Mouse (Mus musculus) liver, embryonic 14.5 days (tissue): ENCODE results near the gene Pear1. TPM values are rescaled to one million over a fixed set of nuclear protein-coding genes. Genes with fewer than 3 reads are reported as not detected.
A peak's percentile ranks its signal among the peaks of the same experiment; 100 is the strongest.
"Not testable (repeated sequence)": the region's sequence is repeated elsewhere in the genome, so short reads cannot be mapped to it uniquely, and the experiment has no call there.

Experiments
- ATAC-seq: fragments of 200-750 bp; cut with Nextera tagmentation; 2 replicates; pipeline ENCODE4 v1.8.0; 2017; ENCODE audit warnings: moderate number of reproducible peaks, mild to moderate bottlenecking, moderate library complexity; ENCODE audit not compliant: insufficient read depth
- DNase-seq, 3 experiments: peaks; one replicate each; pipeline ENCODE4 v3.0.0-alpha.2; 2012 to 2013; ENCODE audit warnings: low read depth in 3 of 3, low spot score in 3 of 3
- H3K27ac ChIP-seq: fragments of 300-500 bp; sonication (generic); 2 replicates; pipeline ENCODE4 v1.5.1; 2014; ENCODE audit warnings: moderate library complexity, mild to moderate bottlenecking, control low read depth, inconsistent platforms
- H3K27me3 ChIP-seq: fragments of 300-500 bp; sonication (generic); 2 replicates; pipeline ENCODE4 v1.6.1; 2014; ENCODE audit warnings: mild to moderate bottlenecking, low read length, moderate library complexity; ENCODE audit not compliant: control insufficient read depth, insufficient read depth
- H3K36me3 ChIP-seq: fragments of 300-500 bp; sonication (generic); replicated peaks from 2 replicates; pipeline ENCODE4 v1.6.1; 2014; ENCODE audit warnings: low read depth; ENCODE audit not compliant: control insufficient read depth, insufficient read depth
- H3K4me1 ChIP-seq, 2 experiments: fragments of 200-500 bp in 1 of 2; fragments of 300-500 bp in 1 of 2; sonication (generic) in 1 of 2; replicated peaks; 2 replicates each; pipeline ENCODE4 v1.6.1; 2012 to 2014; ENCODE audit warnings: antibody characterized with exemption in 1 of 2, inconsistent platforms in 1 of 2, low read length in 1 of 2; ENCODE audit not compliant: control insufficient read depth in 2 of 2, insufficient read depth in 2 of 2
- H3K4me2 ChIP-seq: fragments of 300-500 bp; sonication (generic); 2 replicates; pipeline ENCODE4 v1.6.1; 2014; ENCODE audit warnings: low read depth, mild to moderate bottlenecking, control low read depth, moderate library complexity
- H3K4me3 ChIP-seq, 2 experiments: fragments of 200-500 bp in 1 of 2; fragments of 300-500 bp in 1 of 2; sonication (generic) in 1 of 2; 2 replicates each; pipeline ENCODE4 v1.5.1; 2012 to 2014; ENCODE audit warnings: low read depth in 2 of 2, low read length in 2 of 2, mild to moderate bottlenecking in 2 of 2, control low read depth in 1 of 2, inconsistent platforms in 1 of 2, moderate library complexity in 1 of 2; ENCODE audit not compliant: insufficient read depth in 1 of 2
- H3K9ac ChIP-seq: fragments of 300-500 bp; sonication (generic); replicated peaks from 2 replicates; pipeline ENCODE4 v1.6.1; 2014; ENCODE audit warnings: mild to moderate bottlenecking, control low read depth, moderate library complexity
- H3K9me3 ChIP-seq: fragments of 300-500 bp; sonication (generic); 2 replicates; pipeline ENCODE4 v1.6.1; 2016; ENCODE audit warnings: low read length, mixed read lengths; ENCODE audit not compliant: control insufficient read depth
- CTCF ChIP-seq: IDR thresholded peaks from 2 replicates; pipeline ENCODE4 v1.5.1; 2016; ENCODE audit warnings: antibody characterized with exemption, low read depth, control low read depth
- EP300 ChIP-seq: IDR thresholded peaks from 2 replicates; pipeline ENCODE4 v1.6.1; 2016; ENCODE audit warnings: antibody characterized with exemption, low read depth
- WGBS: fragments of 180-500 bp; shearing (Covaris S2); extraction: QIAGEN DNeasy Blood & Tissue Kit; methylation state at CpG from one replicate; pipeline ENCODE4 v1.1.7; 2014; ENCODE audit not compliant: insufficient replicate concordance; 5-methylcytosine and 5-hydroxymethylcytosine counted together
- polyA plus RNA-seq, 2 experiments: library from polyadenylated mRNA; depleted of rRNA in 1 of 2; stranded (reverse) in 1 of 2; unstranded in 1 of 2; fragments of >200 nt; fragmentation: Nextera tagmentation in 1 of 2; extraction: Ambion mirVana in 1 of 2; gene quantifications; 2 replicates each; pipeline versions ENCODE4 v1.2.1 to v1.2.3; 2012 to 2014

Pear1 gene
- polyA plus RNA-seq (2012; rRNA removed) (5.4 and 6.9 TPM in 2 replicates), polyA plus RNA-seq (2014; fragmentation: Nextera tagmentation; extraction: Ambion mirVana) (3.8 and 4.5 TPM in 2 replicates)

DNA sequence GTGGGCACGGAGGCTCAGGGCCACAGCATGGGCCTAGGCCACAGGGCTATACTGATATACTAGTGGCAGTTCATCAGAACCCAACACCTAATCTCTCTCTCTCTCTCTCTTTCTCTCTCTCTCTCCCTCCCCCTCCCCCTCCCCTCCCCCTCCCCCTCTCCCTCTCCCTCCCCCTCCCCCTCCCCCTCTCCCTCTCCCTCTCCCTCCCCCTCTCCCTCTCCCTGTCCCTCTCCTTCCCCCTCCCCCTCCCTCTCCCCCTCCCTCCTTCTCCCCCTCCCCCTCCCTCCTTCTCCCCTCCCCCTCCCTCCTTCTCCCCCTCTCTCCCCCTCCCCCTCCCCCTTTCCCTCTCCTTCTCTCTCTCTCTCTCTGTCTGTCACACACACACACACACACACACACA lies at the start of gene Pear1:
TSS of gene Pear1 (minus strand) at position 101 of the 400 bp plus-strand sequence.
- not testable (repeated sequence) for H3K4me1 ChIP-seq, H3K9me3 ChIP-seq, H3K36me3 ChIP-seq, H3K4me3 ChIP-seq, DNase-seq, H3K4me2 ChIP-seq, H3K27ac ChIP-seq, H3K27me3 ChIP-seq, H3K9ac ChIP-seq, ATAC-seq
- 61% methylated on average over 1 of the region's 1 CpGs for WGBS

DNA sequence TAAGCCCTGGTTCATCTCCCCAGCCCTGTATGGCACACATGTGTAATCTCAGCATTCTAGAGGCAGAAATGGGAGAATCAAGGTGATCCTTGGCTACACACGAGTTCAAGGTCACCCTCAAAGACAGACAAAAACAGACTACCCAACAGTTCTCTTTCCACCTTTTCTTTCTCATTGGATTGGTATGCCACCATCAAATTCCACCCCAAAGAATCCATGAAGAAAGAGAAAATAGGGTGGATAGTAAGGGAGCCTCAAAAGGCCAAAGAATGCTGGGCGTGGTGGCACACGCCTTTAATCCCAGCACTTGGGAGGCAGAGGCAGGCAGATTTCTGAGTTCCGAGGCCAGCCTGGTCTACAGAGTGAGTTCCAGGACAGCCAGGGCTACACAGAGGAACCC lies 40.0 kb upstream of the Pear1 start:
- H3K27me3 ChIP-seq, H3K4me1 ChIP-seq, H3K4me2 ChIP-seq, DNase-seq, H3K4me3 ChIP-seq, H3K9ac ChIP-seq, H3K9me3 ChIP-seq, ATAC-seq, H3K27ac ChIP-seq: not testable (repeated sequence)
- peaks cover 60% of the 10 kb centered on the region for H3K36me3 ChIP-seq
- WGBS, result 76% methylated on average over 4 of the region's 4 CpGs

DNA sequence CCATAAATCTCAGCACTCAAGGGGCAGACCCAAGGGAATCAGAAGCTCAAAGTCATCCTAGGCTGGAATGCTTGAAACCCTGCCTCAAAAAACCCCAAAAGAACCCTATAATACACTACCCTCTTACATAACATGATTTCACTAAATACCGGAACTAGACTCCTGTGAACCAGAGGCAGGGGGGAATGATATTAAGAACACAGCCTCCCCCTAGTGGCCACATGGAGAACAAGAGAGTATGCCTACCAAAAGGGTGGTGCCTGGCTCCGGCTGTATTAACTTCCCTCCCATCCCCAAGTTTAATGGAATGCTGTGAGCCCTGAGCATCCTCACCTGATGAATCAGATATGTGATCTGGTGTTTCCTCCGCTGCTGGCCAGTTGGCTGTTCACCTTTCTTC lies 35.7 kb upstream of the Pear1 start:
- TF ChIP-seq CTCF (peak; percentile 86), EP300 (no peak)
- WGBS, result 36% methylated on average over 3 of the region's 3 CpGs
- no peaks in the 10 kb centered on the region for H3K27me3 ChIP-seq
- no peak overlapping the region for H3K27ac ChIP-seq
- H3K9ac ChIP-seq, result no peak overlapping the region
- no peaks in the 10 kb centered on the region for H3K4me1 ChIP-seq
- H3K36me3 ChIP-seq, result peaks cover 43% of the 10 kb centered on the region
- no peak overlapping the region for H3K4me3 ChIP-seq
- H3K9me3 ChIP-seq, result no peaks in the 10 kb centered on the region
- no peak overlapping the region for H3K4me2 ChIP-seq
- ATAC-seq, result peak; percentile 48; the same call in 1 of the 2 replicates
- DNase-seq, result peak in 2 of 3 experiments; percentile 22 to 43

DNA sequence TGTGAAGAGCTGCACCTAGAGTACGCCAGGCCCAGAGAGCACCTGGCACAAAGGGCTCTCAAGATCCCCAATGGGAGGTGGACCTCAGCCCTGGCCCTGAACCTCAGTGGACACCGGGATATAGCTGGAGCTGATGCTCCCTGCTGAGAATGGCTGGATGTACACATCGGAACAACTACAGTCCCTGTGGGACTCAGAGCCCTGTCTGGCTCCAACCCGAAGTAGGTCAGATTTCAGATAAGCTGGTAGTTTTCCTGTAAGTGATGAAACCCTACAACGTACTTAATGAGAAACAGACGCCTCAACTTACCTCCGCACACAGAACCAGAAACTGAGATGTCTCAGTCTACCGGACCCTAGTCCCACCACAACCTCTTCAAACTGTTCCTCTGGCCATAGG lies 33.6 kb upstream of the Pear1 start:
- no peak for ATAC-seq
- WGBS, result 80% methylated on average over 8 of the region's 8 CpGs
- no peaks in the 10 kb centered on the region for H3K27me3 ChIP-seq

DNA sequence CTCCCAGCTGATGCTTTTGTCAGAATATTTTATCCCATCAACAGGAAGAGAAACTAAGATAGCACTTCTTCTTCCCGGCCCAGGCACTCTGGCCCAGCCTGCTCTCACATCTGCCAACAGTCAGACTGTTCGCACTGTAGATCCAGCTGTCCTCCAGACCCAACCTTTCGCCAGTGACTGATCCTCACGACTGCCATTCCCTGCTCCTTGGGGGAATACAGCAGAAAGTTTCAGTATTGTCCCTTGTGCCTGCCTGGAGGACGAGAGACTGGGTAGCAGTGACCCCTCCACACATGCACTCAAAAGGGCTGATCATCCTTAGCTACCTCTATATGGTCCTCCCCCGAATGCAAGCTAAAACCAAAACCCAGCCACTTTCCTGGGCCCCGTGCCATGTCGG lies 31.8 kb upstream of the Pear1 start:
- Histone ChIP-seq H3K9ac (no peak overlapping the region), H3K36me3 (peaks cover 29% of the 10 kb centered on the region), H3K9me3 (no peaks in the 10 kb centered on the region), H3K27me3 (no peaks in the 10 kb centered on the region), H3K4me3 (no peak overlapping the region), H3K4me1 (no peaks in the 10 kb centered on the region), H3K4me2 (no peak overlapping the region), H3K27ac (no peak overlapping the region)
- no peak for DNase-seq
- TF ChIP-seq CTCF (no peak), EP300 (no peak)
- WGBS, result 73% methylated on average over 8 of the region's 8 CpGs
- no peak for ATAC-seq

More for the DNA sequence above, 33.6 kb upstream of the Pear1 start:
- no peaks in the 10 kb centered on the region for H3K4me1 ChIP-seq
- no peak overlapping the region for H3K4me2 ChIP-seq
- H3K36me3 ChIP-seq, result peaks cover 39% of the 10 kb centered on the region
- no peak for DNase-seq
- no peak overlapping the region for H3K9ac ChIP-seq
- no peak for TF ChIP-seq EP300
- no peak for TF ChIP-seq CTCF
- H3K4me3 ChIP-seq, result no peak overlapping the region
- H3K9me3 ChIP-seq, result no peaks in the 10 kb centered on the region
- H3K27ac ChIP-seq, result no peak overlapping the region
